Mouse (Mus musculus): ENCODE results near the gene Sapcd2.

DNA sequence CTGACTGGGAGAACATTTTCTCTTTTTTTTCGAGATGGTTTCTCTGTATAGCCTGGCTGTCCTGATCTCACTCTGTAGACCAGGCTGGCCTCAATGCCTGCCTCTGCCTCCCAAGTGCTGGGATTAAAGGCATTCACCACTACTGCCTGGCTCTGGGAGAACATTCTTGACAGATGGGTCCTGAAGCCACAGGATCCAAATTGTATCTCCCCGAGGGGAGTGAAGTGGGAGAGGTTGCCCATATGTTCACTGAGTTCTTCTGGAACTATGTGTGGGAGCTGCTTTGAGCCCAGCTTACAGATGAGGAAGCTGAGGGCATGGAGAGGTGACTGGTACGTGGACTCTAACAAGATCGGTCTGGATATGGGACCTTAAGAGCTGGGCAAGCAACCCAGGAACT is 31.9 kb downstream of the Sapcd2 start:
- TF ChIP-seq EP300 (IDR thresholded peaks at IDR 0.05; ENCODE audit: insufficient read depth, low read depth, low read length) (no peak), CTCF (IDR thresholded peaks at IDR 0.05) (no peak), POLR2A (IDR thresholded peaks at IDR 0.05; ENCODE audit: insufficient read depth, low read depth, low read length) (no peak)

All from heart, adult 2 months (tissue).